Mouse (Mus musculus) frontal cortex, postnatal 25 days (tissue): ENCODE measurements at regions not wholly inside any gene's neighbourhood (a gene's known extent, or its start where the extent isn't known, plus 50 kb on each side); places are given as distances from the start of the nearest gene placed in this dataset.

Source experiments
- DNase-seq, 2 experiments: peaks; one replicate each; pipeline ENCODE4 v3.0.0; 2022; ENCODE audit warnings: low spot score in 2 of 2

DNA sequence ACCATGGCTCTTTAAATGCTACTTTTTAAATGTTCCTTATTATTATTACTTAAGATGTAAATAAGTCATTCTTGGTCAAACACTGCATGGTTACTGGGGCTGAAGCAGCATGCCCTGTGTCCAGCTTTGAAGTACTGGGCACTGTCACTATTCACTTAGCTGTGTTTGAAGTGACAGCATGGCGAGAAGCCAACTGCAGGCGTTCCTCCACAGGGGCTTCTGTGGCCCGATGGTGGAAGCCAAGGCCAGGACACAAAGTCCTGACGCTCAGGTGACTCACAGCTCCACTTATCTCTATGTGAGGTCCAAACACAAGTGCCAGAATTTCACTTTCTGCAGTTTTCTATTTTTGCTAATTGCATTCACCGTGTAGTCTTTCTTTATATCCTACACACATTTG is 65.3 kb downstream of the Cdca7 start:
- no peak for DNase-seq

DNA sequence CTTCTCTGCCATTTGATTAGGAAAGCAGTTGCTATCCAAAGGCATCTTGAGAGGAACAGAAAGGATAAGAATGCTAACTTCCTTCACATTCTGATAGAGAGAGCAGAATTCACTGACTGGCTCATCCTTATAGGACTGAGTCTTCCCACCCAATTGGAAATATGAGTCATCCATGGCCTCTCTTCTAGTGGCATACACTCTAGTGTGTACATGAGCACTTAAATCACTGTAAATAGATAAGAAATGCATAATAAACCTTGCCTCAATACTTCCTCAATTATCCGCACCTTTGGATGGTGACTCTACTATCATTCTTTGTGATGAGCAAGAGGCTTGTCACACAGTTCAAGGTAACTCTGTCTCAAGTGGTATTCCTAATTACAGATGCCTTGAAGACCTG is 69.5 kb downstream of the Cdca7 start:
- no peak for DNase-seq

DNA sequence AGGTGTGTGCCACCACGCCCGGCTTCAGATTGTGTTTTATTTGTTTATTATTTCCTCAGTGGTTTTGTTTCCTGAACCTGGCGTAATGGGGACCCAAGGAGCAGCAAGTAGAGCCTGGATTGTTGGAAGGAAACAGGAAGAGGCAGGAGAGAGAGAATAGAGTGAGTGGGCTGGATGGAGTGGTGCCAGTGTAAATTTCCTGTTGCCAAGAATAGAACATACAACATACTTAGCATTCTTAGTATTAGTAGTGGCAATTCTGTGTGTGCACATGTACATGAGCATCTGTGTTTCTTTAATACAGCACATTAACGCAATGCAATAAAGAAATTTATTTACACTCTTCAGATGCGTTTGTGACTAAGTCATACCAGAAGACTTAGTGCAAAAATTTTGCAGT is 70.5 kb downstream of the Cdca7 start:
- no peak for DNase-seq

DNA sequence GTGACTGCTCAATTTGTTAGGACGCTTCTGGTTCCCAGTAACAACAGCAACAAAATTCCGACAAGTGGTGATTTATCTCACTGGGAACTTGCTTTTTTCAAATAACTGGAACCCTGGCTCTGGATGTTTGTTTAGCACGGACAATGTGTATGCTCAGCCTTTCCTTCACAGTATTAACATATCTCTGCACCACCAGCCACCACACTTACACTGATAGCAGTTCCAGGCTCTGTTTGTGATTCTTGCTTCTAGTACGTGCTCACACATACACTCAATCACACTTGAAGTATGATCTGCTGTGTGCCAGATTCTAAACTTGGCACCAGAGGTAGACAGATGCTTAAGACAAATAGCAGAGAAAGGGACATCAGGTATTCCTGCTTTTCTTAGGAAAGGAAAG is 71.0 kb downstream of the Cdca7 start:
- no peak for DNase-seq

DNA sequence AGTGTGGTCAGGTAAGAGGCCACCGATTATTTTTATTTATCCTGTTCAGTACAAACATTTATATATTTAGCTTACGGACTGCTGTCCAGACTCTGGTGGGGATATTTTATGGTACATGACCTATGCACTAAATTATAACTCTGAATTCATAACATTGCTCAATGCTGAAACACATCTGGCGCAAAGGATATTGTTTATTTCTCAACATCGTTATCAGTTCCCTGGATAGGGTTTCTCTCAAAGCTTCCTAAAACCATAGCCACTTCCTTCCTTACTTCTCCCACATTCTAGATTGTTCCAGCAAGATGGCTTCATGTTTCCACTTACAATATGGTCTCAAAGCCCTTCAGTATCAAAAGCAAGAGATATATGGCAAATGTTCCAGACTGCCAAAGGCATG is 75.3 kb downstream of the Cdca7 start:
- DNase-seq, result no peak

DNA sequence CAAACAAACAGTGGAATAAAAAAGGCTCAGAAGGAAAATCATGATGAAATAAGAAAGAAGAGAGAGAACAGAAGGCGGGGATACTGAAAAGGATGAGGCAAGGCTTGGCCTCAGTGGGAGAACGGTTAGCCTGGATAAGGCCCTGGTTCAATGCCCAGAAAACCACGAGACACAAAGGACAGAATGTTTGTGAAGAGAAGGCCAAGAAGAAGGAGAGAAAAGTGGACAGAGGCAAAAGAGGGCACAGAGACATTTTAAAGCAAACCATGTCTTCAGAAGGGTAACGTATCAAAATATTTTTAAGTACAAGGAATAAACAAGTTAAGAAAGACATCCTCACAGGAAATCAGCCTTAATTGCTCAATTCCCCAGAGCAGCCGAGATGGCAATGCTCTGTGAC is 78.6 kb downstream of the Cdca7 start:
- no peak for DNase-seq

DNA sequence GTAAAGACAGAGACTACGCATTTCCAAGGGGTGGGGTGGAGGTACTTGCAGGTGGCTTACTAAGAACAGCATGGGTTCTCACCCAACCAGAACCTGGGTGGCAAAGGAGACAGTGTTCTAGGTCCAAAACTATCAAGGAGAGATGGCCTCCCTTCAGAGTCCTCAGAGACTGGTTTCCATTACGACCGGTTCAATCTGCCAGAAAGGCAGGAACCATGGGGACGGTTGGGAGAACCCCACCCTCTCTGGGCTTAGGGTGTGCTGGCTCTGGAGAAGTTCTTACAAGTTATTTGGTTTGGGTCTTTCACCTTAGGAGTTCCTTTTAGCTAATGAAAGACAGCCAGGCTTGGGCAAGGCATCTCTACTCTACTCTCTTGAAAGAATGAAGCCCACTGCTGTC is 79.2 kb downstream of the Cdca7 start:
- DNase-seq, result no peak

DNA sequence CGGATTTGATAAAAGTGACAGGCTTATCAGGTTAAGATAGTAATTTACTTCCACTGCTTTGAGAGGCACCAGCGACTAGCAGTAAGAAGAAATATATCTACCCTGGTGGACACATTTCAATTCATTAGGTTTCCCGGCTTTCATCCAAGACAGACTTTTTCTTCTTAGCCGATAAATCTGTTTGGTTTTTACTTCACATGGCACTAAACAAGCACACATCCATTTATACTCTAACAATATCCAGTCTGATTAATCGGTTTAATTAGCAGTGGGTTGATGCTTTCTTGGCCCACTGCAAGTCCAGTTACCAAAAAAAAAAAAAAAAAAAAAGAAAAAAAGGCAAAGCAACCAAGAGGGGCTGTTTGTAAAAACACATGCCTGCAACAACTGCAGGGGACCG is 79.6 kb downstream of the Cdca7 start:
- no peak for DNase-seq

DNA sequence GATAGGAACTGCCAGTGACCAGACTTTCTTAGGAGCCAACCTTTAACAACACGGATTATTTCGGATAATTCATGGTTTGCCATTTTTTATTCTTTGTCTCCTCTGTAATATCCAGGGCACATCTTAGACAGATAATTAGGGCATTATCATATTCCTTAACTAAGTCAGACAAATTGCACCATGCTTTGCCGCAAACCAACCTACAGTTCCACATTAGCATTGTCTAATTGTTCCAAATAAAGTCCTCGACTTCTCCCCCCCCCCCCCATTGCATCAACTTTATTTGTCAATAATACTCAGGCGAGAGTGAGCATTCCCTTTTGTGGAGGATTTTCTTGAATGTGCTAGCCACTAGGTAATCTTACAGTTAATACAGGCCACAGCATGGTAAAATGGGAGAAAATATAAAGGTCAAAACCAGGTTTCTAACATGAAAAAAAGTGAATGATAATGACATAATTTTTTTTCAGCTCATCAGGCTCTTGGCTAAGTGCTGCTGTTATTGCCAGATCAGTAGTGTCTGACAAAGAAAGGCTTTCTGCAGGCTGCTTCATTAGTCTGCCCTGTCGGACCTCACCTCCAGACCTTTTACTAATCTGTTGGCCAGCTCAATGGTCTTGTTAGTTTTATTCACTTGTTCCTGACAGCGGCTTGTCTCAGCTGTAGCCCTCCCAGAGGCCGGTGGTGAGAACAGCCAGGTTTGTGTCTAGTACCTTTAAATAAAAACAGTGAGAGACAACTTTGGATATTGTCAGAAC is 80.3 kb downstream of the Cdca7 start:
- DNase-seq, result no peak

DNA sequence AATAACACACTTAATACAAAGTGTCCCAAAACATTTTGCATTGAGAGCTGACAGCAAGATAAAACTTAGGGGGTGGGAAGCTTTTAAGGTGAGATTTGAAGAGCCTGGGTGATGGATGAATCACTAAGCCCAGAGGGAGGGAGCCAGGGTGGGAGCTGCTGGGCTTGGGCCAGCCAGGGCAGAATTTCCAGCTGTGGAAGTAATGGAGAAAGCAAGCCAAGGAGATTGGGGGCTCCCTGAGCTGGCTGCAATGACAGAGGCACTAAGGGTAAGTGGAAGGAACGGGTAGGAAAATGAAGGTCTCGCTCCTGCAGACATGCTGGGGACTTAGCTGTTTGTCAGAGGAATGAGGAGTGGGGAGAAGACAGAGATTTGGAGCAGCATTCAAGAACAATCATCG is 81.2 kb downstream of the Cdca7 start:
- DNase-seq, result no peak

DNA sequence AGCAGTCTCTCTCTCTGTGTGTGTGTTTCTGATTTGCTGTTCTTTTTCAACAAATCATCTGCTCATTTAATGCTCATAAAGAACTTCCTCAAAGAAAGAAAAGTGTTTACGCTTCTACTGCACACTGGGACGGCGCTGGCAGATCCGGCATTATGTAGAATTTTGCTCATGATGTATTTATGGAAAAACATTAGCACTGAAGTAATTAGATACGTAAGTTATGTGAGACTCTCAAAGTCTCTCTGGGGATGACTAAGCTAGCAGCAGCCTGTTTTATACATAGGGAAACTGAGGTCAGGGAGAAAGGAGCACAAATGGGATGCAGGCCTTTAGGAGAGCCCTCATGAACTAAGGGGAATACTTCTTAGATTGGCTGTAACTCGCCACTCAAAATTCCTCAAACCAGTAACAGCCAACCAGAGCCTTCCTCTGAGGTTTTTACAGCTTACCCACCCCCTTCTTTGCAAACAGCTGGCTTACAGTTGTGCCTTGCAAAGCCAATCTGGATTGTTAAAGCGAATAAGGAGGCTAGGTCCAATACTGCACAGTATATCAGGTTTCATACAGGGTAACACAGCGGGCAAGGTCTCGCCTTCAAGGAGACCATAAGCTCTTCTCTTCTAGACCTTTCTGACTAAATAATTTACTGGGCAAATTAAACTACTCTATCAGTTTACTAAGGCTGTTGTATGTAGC is 81.8 kb downstream of the Cdca7 start:
- no peak for DNase-seq

DNA sequence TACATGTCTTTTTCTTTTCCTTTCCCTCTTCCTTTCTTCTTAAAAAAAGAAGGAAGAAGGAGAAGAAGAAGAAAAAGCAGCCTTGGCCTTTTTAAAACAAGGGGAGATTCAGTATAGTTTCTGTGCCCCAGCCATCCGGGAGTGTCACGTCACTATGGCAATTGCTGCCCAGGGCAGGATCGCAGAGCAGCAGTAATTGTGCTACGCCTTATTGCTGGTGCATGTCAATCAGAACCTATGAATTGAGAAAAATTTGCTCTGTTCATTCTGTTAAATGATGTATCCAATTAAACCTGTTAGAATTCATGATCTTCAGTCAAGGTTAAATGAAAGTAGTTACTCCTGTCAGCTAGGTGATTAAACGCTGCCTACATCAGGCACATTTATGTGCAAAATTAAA is 85.4 kb downstream of the Cdca7 start:
- no peak for DNase-seq

DNA sequence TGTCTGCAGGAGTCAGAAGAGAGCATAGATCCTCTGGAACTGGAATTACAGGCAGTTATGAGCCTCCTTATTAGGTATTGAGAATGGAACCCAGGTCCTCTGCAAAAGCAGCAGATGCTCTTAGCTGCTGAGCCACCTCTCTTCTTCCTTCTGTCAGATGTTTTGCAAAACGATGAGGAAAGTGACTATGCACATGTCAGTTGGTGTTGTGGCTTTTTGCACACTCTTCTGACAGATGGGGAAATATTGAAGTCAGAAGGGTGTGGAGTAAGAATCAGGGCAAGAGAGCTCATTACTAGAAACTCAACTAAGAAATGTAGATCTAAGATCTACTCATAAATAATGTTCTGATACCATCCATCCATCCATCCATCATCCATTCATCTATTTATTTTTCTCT is 102.4 kb downstream of the Cdca7 start:
- DNase-seq, result no peak

DNA sequence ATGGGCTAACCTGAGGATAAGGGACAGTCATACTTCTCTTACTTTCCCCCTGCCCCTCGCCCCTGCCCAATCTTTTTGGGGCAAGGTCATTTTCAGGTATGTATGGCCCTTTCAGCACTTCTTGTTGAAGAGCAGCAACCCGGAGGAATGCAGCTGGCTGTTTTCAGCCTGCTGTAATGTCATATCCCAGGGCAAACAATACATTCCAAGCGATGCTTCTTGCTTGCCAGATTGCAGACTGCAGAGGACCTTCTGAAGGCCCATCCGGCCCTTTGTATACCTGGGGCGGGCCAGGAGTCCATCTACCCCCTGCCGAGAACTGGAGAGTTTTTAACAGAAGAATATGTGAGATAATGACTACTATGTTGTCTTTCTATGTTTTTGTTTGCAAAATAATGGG is 105.2 kb downstream of the Cdca7 start:
- DNase-seq, result no peak

DNA sequence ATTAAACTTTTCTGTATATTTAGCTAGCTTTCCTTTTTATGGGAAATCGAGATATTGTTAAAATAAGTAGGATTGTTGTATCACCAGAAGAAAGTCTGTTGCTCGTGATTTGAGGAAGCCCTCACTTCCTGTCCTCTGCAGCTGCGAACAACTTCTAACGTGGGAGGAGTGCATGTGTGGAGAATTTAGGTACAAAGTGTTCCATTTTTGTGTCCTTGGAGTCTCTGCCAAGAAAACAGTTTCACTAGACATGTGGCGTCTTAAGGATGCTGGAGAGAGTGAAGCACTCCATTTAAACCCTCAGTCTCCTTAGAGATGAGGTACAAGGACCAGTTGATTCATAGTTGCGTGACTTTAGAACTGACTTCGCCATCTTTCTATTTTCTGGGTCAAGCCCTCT is 112.9 kb downstream of the Cdca7 start:
- DNase-seq, result peak in 1 of 2 experiments; percentile 9

DNA sequence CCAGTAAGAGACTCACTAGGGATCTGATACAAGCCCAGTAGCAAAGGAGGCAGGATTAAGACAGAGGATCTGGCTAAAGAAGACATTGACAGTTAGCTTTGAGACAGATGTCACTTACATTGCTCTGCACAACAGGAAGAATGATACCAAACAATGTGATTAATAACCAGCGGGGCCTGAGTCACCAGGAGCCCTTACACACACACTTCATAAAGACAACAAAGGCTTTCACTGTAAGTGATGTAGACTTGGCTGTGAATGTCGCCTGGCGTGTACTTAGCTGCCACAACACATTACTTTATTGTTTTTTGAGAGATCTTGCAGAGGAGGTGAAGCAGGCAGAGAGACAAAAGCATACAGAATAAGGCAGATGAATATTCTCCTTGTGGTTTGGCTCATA is 116.1 kb downstream of the Cdca7 start:
- no peak for DNase-seq

DNA sequence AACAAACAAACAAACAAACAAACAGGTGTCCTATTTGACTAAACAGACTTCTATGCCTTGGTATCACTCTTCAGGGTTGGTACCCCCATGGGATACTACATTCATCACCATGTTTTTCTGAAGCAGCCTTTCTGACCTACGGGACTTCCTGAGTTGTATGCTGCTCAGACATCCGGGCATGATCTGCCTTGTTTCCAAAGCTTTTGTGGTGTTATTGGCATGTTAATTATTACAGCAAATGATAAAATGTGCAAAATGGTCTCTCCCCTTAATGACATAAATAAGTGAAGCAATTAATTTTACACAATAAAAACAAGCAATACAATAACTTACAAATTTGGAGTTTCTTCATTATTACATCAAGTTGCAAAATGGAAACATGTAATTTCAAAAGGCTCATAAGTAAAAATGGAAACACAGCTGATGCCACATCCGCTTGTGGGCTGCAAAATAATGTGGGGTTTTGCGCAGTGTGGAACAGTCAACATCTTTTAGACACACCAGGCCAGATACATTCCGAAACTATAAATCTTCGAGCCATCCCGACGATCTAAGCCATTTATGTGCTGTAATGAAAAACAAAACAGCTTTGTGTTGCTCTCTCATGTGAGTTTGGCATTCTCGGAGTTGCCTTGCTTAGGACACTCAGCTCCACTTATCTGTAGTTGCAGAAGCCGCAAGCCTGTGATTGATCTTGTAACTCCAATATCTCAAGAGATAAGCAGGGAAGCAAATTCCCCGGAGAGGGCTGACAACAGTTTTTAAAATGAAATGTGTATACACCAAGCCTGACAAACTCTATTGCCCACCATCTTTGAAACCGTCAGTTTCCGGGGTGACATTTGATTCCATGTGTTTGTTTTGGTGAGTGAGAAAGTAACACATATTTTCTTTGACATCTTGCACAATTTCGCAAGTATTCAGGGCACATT is 121.3 kb downstream of the Cdca7 start:
- no peak for DNase-seq

DNA sequence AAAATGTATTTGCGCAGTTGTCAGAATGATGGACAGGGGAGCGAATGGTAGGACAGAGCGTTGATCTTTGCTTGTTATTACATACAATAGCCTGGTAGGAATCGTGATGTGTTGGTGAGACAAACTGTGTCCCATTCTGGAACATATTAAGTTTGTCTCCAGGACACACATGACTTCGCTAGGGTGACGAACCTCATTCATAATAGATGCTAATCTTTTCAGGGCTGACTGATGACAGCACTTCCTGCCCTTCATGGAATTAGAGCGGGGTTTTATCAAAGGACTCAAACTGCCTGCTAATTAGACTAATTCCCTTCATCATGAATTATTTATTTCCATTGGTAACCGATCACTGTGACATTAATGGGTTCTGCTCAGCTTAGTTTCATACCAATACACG is 122.0 kb downstream of the Cdca7 start:
- no peak for DNase-seq

DNA sequence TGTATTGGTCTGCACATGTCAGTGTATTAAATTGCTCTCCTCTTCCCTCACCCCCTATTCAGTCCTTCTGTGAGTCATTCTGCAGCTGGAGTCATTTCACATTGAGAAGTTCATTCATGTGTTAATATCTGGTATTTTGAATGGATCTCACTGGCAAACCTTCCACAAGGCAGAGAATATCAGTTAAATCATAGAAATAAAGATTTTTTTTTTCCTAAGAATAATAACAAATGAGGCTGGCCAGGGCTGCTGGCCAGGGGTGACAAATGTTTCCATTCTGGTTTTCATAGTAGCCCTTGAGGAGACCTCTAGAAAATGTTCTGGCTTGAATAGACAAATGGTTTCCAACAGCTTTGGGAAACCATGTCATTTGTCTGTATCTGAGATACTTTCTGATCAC is 124.8 kb downstream of the Cdca7 start:
- no peak for DNase-seq

DNA sequence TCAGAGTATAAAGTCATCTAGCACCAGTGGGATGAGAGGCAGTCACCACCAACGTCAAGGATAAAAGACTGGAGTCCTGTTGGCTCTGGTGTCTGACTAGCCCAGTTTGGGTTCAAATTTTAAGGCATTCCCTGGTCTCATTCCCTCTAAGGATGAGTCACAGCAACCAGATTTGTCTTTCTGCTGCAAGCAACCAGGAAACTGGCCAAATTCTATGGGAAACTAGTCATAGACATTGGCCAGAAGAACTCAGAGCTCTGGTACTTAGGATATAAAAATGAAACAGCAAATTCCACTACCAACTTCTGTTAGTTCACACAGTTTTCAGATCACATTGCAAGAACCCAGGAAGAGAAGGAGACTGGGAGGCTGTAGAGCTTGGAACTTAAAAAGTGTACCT is 126.2 kb downstream of the Cdca7 start:
- no peak for DNase-seq

DNA sequence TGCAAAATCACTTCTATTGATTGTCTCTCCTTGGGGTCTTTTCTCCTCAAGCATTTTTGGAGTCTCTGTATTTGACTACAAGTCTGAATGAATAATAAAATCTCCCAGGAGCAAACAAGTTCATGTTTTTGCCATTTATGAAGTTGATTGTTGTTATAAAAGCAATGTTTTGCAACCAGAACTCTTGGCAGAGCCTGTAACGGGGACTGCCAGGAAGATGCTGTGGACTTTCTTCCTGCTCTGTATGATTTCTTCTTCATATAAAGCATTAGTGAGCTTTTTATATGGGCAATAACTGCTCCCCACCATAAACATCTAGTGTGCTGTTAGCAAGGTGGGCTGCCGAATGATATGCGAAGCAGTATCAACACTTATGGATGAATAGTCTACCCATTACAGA is 136.3 kb downstream of the Cdca7 start:
- DNase-seq, result no peak

DNA sequence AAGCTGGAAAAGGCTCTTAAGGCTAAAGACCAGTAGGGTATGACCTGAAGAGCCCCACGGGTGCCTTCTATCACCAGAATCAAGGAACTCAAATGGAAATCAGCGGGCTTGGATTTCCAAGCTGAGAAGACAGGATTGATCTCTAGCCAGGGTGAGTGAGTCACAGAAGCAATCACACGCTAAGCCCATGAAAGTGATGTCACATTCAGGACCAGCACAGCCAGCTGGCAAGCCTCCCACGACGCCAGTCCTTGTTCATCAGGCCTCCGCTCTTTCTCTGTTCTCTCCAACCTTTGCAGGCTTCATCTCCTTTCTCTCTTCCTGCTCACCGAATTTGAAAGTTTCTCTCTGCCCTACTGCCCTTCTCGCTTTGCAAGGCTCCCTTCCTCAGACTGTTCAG is 138.3 kb downstream of the Cdca7 start:
- DNase-seq, result no peak

DNA sequence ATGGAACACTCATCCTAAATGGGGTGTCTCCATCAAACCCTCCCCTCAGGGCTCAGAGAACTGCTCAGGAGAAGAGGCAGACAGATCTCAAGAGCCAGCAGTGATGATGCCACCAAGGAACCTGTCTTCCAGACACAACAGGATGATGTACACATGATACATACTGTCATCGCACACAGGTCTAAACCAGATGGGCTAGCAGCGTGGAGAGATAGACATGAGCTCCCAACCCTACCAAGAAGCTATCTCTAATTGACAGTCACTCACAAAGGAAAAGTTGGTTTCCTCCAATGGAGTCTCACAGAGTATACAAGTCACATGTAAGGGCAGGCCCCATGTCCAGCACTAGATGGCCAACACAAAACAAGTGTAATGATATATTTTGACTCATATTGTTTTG is 139.9 kb downstream of the Cdca7 start:
- DNase-seq, result no peak
